ENCODE assay signal across 9 mouse cellular contexts in the genomic region with DNA sequence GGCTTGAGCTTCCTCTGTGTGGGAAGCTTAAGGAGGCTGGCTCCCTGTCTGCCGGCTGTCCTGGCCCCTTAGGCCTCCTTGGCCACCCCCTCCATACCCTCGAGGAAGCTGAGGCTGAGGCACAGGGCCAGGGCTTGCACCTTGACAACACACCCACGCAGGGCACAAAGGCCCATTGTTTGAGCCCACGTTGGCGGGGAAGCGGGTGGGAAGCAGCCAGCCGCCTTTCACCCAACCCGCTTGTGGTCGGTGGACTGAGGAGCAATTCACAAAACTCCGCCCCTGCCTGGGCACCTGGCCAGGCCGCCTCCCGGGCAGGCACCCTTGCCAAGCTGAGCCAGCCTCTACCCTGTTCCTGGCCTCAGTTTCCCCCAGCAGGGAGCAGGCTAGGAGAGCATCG. TPM values are rescaled to one million over a fixed set of nuclear protein-coding genes. Genes with fewer than 3 reads are reported as not detected.
DNase-seq lines count a peak whose midpoint lies in the region; ATAC-seq lines count a peak whose summit lies in the region.
"Had no signal": no experiment of that assay in that cellular context is flagged by ENCODE, and none has a peak within 500 bp of the region (broad histone marks: within the 10 kb centered on the region; RNA-seq: fewer than 3 reads in every experiment).

No protein-coding gene starts in this region.

- H3K9ac ChIP-seq in liver, embryonic 11.5 days (ENCODE audit: low read depth, low read length): no peak overlapping the region
- H3K9ac ChIP-seq: liver, embryonic 13.5 days had no signal

- no peak overlapping the region for H3K4me2 ChIP-seq in liver, embryonic 11.5 days
- H3K4me2 ChIP-seq: liver, embryonic 13.5 days had no signal

- intact Hi-C loops in left cerebral cortex, postnatal 14 days (cut with DNase I): no loop called here

- H3K27me3 ChIP-seq in liver, embryonic 11.5 days (replicated peaks; ENCODE audit: control insufficient read depth, insufficient read depth, low read length): no peaks in the 10 kb centered on the region; the same call in 1 of the 2 replicates

- no peak for ATAC-seq in liver, embryonic 11.5 days (replicated peaks; ENCODE audit: low FRiP score)

- H3K9me3 ChIP-seq in liver, embryonic 11.5 days (ENCODE audit: control insufficient read depth, low read length): no peaks in the 10 kb centered on the region
- H3K9me3 ChIP-seq: liver, embryonic 13.5 days had no signal

- no peaks in the 10 kb centered on the region for H3K4me1 ChIP-seq in liver, embryonic 11.5 days (replicated peaks; ENCODE audit: control insufficient read depth, insufficient read depth, low read length)
- H3K4me1 ChIP-seq: liver, embryonic 13.5 days had no signal

- H3K4me3 ChIP-seq in liver, embryonic 11.5 days (ENCODE audit: low read depth, low read length): no peak overlapping the region
- H3K4me3 ChIP-seq: liver, embryonic 13.5 days had no signal

- WGBS in liver, embryonic 11.5 days: 74% methylated on average over 13 of the region's 13 CpGs

- no peak overlapping the region for H3K27ac ChIP-seq in liver, embryonic 11.5 days (ENCODE audit: low read depth, low read length)
- H3K27ac ChIP-seq: liver, embryonic 13.5 days had no signal

- H3K36me3 ChIP-seq in liver, embryonic 11.5 days (ENCODE audit: control insufficient read depth, insufficient read depth, low read length): no peaks in the 10 kb centered on the region
- H3K36me3 ChIP-seq: liver, embryonic 13.5 days had no signal

- peak; percentile 76 to 79 for DNase-seq in lung, adult 18-20 months
- no peak for DNase-seq in lung, postnatal 25 days (ENCODE audit: low spot score)
- DNase-seq in cerebellum, adult 8-10 months: peak; percentile 14
- DNase-seq in kidney, adult 11 months: peak; percentile 58
- peak; percentile 45 to 64 for DNase-seq in left cerebral cortex, postnatal 14 days (ENCODE audit: low spot score in 2 of 2)
- DNase-seq in right cerebral cortex, adult 18-20 months: peak; percentile 46
- DNase-seq in heart, adult 18-20 months: no peak
- no peak for DNase-seq in liver, embryonic 11.5 days (ENCODE audit: low spot score)
- DNase-seq: liver, embryonic 13.5 days had no signal

RNA-seq across cellular contexts. Expression of a gene that starts 37.5 kb away (rescaled TPM):
- total RNA-seq in left cerebral cortex, postnatal 14 days (2021): 10 to 100 TPM; 54.6 to 58.5 TPM
- total RNA-seq in heart, adult 18-20 months (2021): 10 to 100 TPM; 22.0 to 23.0 TPM
- 30.5 and 32.6 TPM in 2 replicates for polyA plus RNA-seq in liver, embryonic 11.5 days (2014; fragmentation: Nextera tagmentation; extraction: Ambion mirVana)

RNA-seq across cellular contexts. Expression of a gene that starts 38.4 kb away (rescaled TPM):
- total RNA-seq in left cerebral cortex, postnatal 14 days (2021): 10 to 100 TPM; 12.6 to 13.4 TPM
- total RNA-seq in heart, adult 18-20 months (2021): 100 to 1,000 TPM; 127 to 160 TPM
- 13.9 and 14.4 TPM in 2 replicates for polyA plus RNA-seq in liver, embryonic 11.5 days (2014; fragmentation: Nextera tagmentation; extraction: Ambion mirVana)

Comparison
In these comparisons a context has a peak if more than half of its experiments do, and no peak if none do; other contexts are left out.
1. DNase-seq: peak in lung, adult 18-20 months (2 of 2), cerebellum, adult 8-10 months (single experiment), kidney, adult 11 months (single experiment), left cerebral cortex, postnatal 14 days (2 of 2) and right cerebral cortex, adult 18-20 months (single experiment); none in lung, postnatal 25 days (single experiment), heart, adult 18-20 months (0 of 2) and liver, embryonic 11.5 days (single experiment).
2. RNA of a gene that starts 38.4 kb away (total RNA-seq): 127 to 160 TPM in heart, adult 18-20 months; 12.6 to 13.4 TPM in left cerebral cortex, postnatal 14 days; every median in the first group is over 4 times any median in the second.